Mouse (Mus musculus): ENCODE results near the gene S100z.

S100z gene

DNA sequence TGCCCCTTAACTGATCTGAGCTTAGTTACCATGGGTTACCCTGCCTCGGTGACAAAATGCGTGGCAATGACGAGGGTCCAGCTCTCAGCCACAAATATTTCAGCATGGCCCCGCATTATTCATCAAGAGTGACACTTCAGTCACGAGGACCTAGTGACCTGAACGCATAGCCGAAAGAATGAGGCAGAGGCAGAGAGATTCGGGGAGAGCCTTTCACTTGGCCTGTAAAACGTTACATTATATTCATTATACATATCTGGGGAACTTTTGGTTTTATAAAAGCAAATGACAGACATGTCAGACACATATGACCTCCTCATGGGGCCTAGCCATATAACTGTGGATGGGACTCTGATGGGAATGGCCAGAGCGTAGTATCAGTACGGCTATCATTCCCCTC, 33.7 kb downstream of the S100z start, which contains the start of gene Crhbp:
Gene Crhbp (minus strand): TSS at position 101 of the 400 bp plus-strand sequence.
- DNase-seq (ENCODE audit: low read depth): no peak

DNA sequence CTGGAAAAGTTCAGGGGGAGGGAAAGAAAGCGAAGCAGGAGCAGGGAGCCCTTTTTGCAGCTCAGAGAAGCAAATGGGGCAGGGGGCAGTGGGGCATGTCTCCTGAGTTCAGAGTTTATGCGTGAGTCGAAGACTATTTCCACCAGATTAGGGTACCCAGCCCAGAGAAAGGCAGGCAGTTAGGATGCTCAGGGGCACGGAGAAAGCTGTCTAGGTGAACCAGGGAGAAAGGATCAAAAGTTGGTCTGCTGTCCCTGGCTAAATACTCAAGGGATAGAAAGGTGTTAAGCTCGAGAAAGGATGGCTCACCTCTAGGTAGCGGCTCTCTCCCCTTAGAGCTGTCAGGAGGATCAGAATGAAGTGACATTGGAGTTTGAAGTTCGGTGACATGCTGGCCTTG, 34.2 kb downstream of the S100z start:
- DNase-seq (ENCODE audit: low read depth): no peak

DNA sequence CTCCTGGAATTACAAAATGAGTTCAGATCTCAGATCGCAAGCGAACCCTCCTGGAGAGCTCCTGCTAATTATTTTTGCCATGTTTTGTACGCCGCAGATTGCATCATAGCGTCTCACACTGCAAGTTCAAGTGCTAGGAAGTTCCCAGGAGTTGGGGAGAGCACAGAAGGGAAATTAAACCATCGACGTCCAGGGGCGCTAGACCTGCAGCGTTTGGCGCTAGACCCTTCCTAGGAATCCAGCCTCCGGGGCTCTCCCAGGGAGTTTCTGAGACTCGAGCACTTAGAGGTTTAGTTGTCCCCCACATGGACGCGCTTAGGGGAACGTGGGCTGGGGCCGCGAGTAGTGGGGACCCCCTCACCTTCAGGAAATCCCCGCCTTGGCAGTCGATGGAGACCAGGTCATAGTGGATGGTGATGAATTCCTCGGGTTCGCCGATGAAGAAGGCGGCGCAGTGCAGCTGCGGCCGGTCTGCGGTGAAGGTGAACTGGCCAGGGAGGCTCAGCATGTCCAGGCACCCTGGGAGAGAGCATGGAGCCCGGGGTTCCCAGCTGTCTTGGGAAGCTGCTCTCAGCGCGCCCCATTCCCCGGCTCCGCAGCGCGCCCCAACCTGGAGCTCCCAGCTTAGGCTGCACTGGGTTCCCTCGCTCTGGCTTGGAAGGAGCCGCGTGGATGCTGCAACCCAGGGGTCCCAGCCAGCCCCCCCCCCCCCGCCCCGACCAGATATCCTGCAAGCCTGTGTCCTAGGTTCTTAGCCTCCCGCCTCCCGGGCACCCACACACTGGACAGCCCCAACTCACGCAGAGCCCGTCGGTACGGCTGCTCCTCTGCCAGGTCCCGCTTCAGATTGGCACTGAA, 34.9 kb downstream of the S100z start:
- no peak for DNase-seq (ENCODE audit: low read depth)

DNA sequence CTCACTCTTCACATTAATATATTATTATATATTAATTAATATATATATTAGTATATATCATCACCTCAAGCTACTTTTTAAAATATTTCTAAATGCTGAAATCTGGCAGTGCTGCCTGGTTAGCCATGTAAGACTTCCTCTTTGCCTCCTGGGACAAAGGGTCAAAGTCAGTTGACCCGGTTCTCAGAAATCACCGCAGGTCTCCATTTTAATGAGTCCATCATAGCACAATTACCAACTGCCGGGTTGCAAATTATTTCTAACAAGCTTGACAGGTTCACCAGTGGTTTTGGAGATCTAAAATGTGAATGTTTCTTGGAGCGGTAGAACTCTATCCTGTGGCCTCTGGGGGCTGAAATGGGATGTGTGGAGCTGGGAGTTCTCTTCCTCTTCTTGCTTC, 35.6 kb downstream of the S100z start:
- DNase-seq (ENCODE audit: low read depth): no peak

DNA sequence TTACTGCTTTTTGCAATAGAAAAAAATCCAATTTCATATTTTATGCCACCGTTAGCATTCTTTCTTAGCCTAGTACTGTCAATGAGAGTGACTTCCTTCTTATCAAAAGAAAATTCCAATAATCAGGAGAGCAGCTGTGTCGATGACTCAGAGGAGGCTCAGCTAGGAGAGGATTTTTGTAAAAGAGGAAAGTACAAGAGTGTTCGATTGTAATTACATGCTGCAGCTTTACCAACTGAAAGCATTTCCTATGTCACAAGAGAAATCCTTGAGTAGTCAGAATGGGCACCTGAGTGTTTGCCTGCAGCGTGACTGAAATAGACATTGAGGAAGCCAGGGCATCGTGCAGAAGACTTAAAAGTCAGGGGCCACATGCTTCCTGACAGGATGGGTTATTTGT, 39.0 kb downstream of the S100z start:
- DNase-seq (ENCODE audit: low read depth): no peak

DNA sequence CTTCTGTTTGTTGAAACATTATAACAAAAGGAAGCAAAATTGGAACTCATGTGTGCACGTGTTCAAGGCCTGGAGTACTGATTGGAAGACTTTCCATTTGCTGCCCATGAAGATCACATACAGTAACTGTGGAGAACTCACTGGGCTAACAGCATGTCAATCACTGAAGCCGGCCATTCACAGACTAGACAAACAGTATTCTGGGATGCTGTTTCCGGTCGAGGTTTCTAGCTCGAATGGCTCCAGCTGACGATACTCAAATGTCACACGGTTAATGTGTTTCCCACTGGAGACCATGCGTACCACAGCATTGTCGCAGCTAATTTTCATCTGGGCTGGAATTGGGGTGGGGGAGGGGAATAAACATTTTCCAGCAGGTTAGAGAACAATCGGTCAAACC, 46.8 kb downstream of the S100z start:
- DNase-seq (ENCODE audit: low read depth): no peak

DNA sequence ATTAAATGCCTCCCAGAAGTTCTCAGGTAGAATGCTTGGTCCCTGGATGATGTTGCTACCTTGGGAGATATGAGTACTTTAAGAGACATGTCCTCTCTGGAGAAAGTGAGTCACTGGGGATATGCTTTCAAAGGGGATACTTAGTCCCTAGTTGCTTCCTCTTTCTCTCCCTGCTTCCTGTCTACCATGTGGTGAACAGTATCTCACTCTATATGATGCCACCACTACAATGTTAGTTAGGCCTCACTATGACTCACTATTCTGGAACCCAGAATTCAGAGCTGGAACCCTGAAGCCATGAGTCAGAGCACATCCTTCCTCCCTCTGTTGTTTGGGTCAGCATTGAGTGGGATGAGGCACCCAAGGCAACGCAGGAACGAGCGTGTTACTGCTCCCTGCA, 51.0 kb downstream of the S100z start:
- DNase-seq (ENCODE audit: low read depth): no peak

Data from induced T-regulatory cell, adult 2 months (primary cell).